Mouse (Mus musculus) E14TG2a.4 (cell line): ENCODE results near the gene Fdxacb1.
A peak's percentile ranks its signal among the peaks of the same experiment; 100 is the strongest.

Experiments used
- H3K27me3 ChIP-seq: 2 replicates; pipeline ENCODE4 v1.6.1; 2014; ENCODE audit warnings: low read length, control low read depth; ENCODE audit not compliant: insufficient read depth
- H3K36me3 ChIP-seq: 2 replicates; pipeline ENCODE4 v1.6.1; 2014; ENCODE audit warnings: low read length, control low read depth; ENCODE audit not compliant: insufficient read depth
- H3K4me1 ChIP-seq: replicated peaks from 2 replicates; pipeline ENCODE4 v1.6.1; 2014; ENCODE audit warnings: low read depth, low read length, control low read depth
- H3K4me3 ChIP-seq: replicated peaks from 2 replicates; pipeline ENCODE4 v1.5.1; 2014; ENCODE audit warnings: mild to moderate bottlenecking, low read length
- H3K9me3 ChIP-seq: 2 replicates; pipeline ENCODE4 v1.6.1; 2014; ENCODE audit warnings: low read length, control low read depth
- CTCF ChIP-seq: conservative IDR thresholded peaks from 2 replicates; pipeline ENCODE4 v1.5.1; 2014; ENCODE audit warnings: low read length
- NANOG ChIP-seq: IDR thresholded peaks from 2 replicates; pipeline ENCODE4 v1.6.1; 2014; ENCODE audit warnings: borderline replicate concordance, low read length, mixed read lengths
- POU5F1 ChIP-seq: IDR thresholded peaks from 2 replicates; pipeline ENCODE4 v1.6.1; 2014; ENCODE audit warnings: low read length, borderline replicate concordance

Fdxacb1 gene

DNA sequence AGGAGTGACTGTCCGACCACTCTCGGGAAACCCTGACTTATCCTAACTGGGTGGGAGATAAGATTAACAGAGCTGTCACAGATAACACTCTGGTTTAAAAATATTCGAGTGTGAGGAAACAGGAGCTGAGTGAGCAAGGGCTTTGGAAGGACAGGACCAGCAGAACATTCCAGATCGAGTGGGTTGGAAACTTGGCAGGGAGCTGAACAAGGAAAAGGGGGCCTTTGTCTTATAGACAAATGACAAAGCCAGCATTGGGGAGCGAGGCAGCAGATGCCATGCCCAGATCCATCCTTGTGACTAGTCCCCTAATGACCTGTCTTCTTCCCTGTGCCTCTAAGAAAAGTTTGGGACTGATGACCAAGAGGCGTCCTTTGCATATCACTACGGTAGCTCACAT lies 14.1 kb upstream of the Fdxacb1 start:
- H3K36me3 ChIP-seq: no peaks in the 10 kb centered on the region
- H3K4me3 ChIP-seq: no peak overlapping the region
- no peak for TF ChIP-seq CTCF
- no peak for TF ChIP-seq POU5F1
- TF ChIP-seq NANOG: no peak
- H3K9me3 ChIP-seq: no peaks in the 10 kb centered on the region
- peaks cover 47% of the 10 kb centered on the region for H3K27me3 ChIP-seq
- peaks cover 35% of the 10 kb centered on the region for H3K4me1 ChIP-seq

DNA sequence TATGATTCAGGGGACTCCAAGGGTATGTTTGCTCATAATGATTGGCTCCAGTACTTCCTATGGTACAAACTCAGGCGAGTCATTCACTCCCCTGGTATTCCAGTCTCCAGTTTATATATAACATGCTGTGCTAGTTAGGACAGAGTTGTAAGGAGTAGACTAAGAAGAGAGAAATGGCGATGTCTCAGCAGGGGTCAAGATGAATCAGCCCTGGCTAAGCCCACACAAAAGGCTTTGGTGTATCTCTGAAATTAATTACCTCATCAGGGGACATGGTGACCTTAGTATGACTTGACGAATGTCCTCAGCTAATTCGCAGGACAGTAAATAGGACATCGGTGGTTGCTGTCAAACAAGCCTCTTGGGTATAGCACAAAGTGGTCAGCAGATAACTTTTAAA lies 11.3 kb upstream of the Fdxacb1 start:
- no peaks in the 10 kb centered on the region for H3K9me3 ChIP-seq
- H3K4me1 ChIP-seq: peaks cover 23% of the 10 kb centered on the region
- no peak for TF ChIP-seq POU5F1
- TF ChIP-seq CTCF: no peak
- no peak for TF ChIP-seq NANOG
- peaks cover 27% of the 10 kb centered on the region for H3K27me3 ChIP-seq
- H3K4me3 ChIP-seq: no peak overlapping the region
- no peaks in the 10 kb centered on the region for H3K36me3 ChIP-seq

DNA sequence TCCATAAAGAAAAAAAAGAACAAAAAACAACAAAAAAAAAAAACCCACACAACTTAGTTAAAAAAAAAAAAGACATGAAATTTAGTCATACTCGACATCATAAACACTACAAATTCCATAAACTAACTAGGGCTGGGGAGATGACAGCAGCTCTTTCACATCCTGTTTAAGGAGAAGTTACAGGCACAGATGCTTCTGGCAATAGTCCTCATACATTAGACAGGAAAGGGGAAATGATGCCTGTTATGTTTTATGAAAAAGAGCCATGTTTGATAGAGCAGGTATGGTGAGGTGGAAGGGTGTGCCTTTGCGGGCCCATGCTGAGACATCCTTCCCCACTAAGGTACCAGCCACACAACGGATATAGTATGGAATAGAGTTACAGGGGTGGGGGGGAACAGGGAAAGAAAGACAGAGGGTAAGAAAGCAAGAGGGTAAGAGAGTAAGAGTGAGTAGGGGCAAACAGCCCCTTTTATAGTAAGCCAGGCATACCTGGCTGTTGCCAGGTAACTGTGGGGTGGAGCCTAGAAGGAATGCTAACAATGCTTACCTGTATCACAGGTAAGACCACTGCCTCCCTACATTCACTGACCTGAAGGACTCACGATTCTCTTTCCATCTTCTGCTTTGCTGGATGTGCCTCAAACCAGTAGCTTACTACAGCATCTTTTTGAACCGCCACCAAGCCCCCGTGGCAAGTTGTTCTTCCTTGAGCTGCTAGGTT lies 6.4 kb upstream of the Fdxacb1 start:
- Histone ChIP-seq H3K27me3 (no peaks in the 10 kb centered on the region), H3K9me3 (no peaks in the 10 kb centered on the region), H3K4me3 (no peak overlapping the region), H3K4me1 (no peaks in the 10 kb centered on the region), H3K36me3 (no peaks in the 10 kb centered on the region)
- TF ChIP-seq NANOG: no peak

DNA sequence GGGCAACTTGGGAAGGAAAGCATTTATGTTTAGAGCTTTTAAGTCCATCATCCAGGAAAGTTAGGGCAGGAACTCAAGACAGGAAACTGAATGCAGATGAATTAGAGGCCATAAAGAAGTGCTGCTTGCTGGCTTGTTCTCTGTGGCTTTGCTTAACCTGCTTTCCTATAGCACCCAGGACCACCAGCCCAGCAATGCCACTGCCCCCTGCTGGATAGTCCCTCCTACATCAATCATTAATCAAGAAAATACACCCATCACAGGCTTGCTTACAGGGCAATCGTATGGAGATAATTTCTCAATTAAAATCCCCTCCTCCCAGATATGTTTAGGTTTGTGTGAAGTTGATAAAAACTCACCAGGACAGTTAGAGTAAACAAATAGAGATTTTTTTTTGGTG lies 4.7 kb upstream of the Fdxacb1 start:
- no peaks in the 10 kb centered on the region for H3K9me3 ChIP-seq
- H3K27me3 ChIP-seq: no peaks in the 10 kb centered on the region
- H3K36me3 ChIP-seq: no peaks in the 10 kb centered on the region
- peaks cover 10% of the 10 kb centered on the region for H3K4me1 ChIP-seq
- H3K4me3 ChIP-seq: no peak overlapping the region
- TF ChIP-seq POU5F1 (no peak), NANOG (no peak), CTCF (no peak)

DNA sequence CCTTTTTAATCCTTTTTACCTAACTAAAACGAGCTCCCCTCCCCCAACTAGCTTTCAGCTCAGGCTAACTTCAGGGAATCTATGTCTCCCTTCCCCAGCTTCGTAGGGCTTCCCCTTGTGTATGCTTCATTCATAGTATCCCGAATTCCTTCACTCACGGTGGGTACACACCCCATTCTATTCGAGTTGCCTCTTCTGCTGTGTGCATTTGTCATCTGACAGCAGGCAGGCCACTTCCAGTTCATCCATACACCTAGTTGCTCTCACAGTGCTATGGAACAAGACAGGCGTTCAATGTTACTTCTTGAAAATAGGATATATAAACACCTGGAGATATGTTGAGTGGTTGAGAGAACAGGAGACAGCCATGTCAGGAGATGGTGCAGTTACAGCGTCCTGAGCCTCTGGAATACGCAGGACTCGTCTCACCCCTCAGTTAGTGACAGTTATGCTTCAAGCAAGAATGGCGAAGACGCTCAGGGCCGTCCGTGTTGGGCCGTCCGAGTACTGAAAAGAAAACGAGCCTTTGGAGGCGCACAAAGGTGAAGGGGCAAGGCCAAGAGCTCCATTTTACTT lies 417 bp upstream of the Fdxacb1 start:
- Histone ChIP-seq H3K9me3 (no peaks in the 10 kb centered on the region), H3K27me3 (no peaks in the 10 kb centered on the region), H3K4me3 (peak overlapping the region; percentile 89), H3K36me3 (peaks cover 26% of the 10 kb centered on the region), H3K4me1 (peaks cover 20% of the 10 kb centered on the region)
- no peak for TF ChIP-seq POU5F1
- TF ChIP-seq NANOG: no peak
- TF ChIP-seq CTCF: no peak

DNA sequence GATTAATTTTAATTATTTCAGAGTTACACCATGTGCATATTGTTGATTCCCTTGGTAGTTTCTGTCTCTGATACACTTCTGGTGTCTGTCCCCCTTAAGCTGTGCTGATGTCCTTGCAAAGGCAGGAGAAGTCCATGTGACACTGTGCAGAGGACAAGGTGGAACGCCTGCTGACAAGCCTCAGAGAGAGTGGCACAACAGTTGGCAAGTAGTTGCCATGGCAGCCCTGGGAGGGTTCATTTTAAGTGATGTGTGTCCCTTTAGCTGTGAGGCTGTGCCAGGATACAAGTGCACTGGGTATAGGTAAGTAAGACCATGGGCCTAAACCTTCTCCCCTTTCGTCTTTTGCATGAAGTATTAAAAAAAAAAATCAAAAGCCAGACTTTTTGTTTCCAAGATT lies 2.0 kb downstream of the Fdxacb1 start:
- no peaks in the 10 kb centered on the region for H3K27me3 ChIP-seq
- TF ChIP-seq POU5F1 (no peak), NANOG (no peak), CTCF (no peak)
- no peaks in the 10 kb centered on the region for H3K9me3 ChIP-seq
- H3K4me3 ChIP-seq: no peak overlapping the region
- peaks cover 28% of the 10 kb centered on the region for H3K36me3 ChIP-seq
- peaks cover 26% of the 10 kb centered on the region for H3K4me1 ChIP-seq

DNA sequence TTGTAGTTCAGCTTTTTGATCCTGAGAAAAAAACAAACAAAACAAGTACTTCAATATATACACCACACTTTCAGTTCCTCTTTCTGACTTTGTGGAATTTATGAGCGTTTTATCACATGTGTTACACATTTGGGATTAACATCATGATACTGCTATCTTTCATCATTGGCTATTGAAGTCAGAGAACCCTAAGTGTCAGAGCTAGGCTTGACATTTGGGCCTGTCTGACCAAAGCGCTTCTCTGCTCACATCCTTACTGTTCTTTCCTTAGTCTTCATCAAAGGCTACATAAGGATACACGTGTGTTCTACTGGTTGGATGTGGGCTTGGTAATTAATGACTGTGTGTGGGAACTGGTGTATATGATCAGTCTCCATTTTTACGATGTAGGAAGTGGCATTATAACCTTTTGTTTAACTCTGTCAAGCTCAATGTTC lies 6.0 kb downstream of the Fdxacb1 start:
- Histone ChIP-seq H3K27me3 (peaks cover 11% of the 10 kb centered on the region), H3K4me3 (no peak overlapping the region)

DNA sequence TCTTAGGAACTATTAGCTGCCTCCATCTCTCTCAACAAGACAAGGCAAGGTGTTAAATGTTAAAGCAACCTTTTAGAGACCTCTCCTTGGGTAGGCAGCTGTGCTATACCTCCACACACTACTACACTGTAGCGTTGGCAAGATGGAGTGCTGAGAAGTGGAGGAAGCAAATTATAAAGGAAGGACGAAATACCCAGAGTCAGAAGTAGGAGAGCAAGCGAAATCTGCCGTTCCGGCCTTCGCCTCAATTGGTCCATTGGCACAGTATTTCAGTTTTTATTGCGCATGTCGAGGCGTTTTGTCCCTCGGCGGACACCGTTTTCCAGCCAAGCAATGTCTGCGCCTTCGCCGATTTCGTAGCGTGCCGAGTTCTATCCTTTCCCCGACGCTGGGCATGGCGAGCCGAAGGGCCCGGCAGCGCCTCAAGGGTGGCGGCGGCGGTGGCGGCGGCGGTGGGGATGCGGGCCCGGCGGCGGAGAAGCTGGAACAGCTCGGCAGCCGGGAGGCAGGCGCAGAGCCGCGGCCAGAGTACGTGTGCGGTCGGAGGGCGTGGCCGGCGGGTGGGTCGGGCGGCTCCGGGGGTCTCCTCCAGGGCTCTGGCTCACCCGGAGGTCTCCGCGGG lies 7.1 kb downstream of the Fdxacb1 start, which contains the start of the genes Alg9 and 1110032A03Rik:
Alg9 (plus strand) TSS at position 29 of the 622 bp plus-strand sequence.
1110032A03Rik (minus strand) TSS at position 530 of the 622 bp plus-strand sequence.
- peaks cover 16% of the 10 kb centered on the region for H3K4me1 ChIP-seq
- H3K36me3 ChIP-seq: peaks cover 34% of the 10 kb centered on the region
- no peak for TF ChIP-seq POU5F1
- TF ChIP-seq CTCF: no peak
- no peak for TF ChIP-seq NANOG
- peaks cover 11% of the 10 kb centered on the region for H3K27me3 ChIP-seq
- H3K4me3 ChIP-seq: peak within 1 kb of the TSS; percentile 92
- no peaks in the 10 kb centered on the region for H3K9me3 ChIP-seq

More for the DNA sequence above, 6.0 kb downstream of the Fdxacb1 start:
- Histone ChIP-seq H3K9me3 (no peaks in the 10 kb centered on the region), H3K4me1 (peaks cover 21% of the 10 kb centered on the region), H3K36me3 (peaks cover 31% of the 10 kb centered on the region)
- TF ChIP-seq CTCF (no peak), POU5F1 (no peak), NANOG (no peak)
